Mouse (Mus musculus): ENCODE data around the gene Rtn3.

The Rtn3 gene

GRCm38 (mm10) chr19:7377639-7378038 is 105.4 kb downstream of the Rtn3 start:
- DNase-seq: no peak

Data from kidney, postnatal 10 days (tissue).